Mouse (Mus musculus) heart, embryonic 10.5 days (tissue): Measurements from ENCODE around the gene Arfgap2. TPM values are rescaled to one million over a fixed set of nuclear protein-coding genes. Genes with fewer than 3 reads are reported as not detected.

Experiments used
- DNase-seq: peaks from one replicate; pipeline ENCODE4 v3.0.0-alpha.2; 2017; ENCODE audit warnings: low spot score
- H3K27ac ChIP-seq: fragments of 300-500 bp; sonication (generic); 2 replicates; pipeline ENCODE4 v1.5.1; 2016; ENCODE audit warnings: mild to moderate bottlenecking
- H3K27me3 ChIP-seq: fragments of 300-500 bp; sonication (generic); 2 replicates; pipeline ENCODE4 v1.6.1; 2016; ENCODE audit warnings: mild to moderate bottlenecking; ENCODE audit not compliant: poor library complexity, insufficient read depth, severe bottlenecking
- H3K36me3 ChIP-seq: fragments of 300-500 bp; sonication (generic); 2 replicates; pipeline ENCODE4 v1.6.1; 2016; ENCODE audit warnings: mild to moderate bottlenecking, moderate library complexity
- H3K4me1 ChIP-seq: fragments of 300-500 bp; sonication (generic); 2 replicates; pipeline ENCODE4 v1.6.1; 2016; ENCODE audit warnings: mild to moderate bottlenecking
- H3K4me3 ChIP-seq: fragments of 300-500 bp; sonication (generic); 2 replicates; pipeline ENCODE4 v1.5.1; 2016; ENCODE audit warnings: mild to moderate bottlenecking, moderate library complexity
- H3K9me3 ChIP-seq: fragments of 300-500 bp; sonication (generic); 2 replicates; pipeline ENCODE4 v1.6.1; 2016; ENCODE audit warnings: mild to moderate bottlenecking, moderate library complexity
- WGBS: fragments of 180-500 bp; shearing (Covaris S2); methylation state at CpG from one replicate; pipeline ENCODE4 v1.1.7; 2016; 5-methylcytosine and 5-hydroxymethylcytosine counted together
- polyA plus RNA-seq: library from polyadenylated mRNA; unstranded; fragments of >200 nt; fragmentation: Nextera tagmentation; extraction: Ambion mirVana; gene quantifications from 2 replicates; pipeline ENCODE4 v1.2.1, GENCODE M21; 2016

The Arfgap2 gene
- polyA plus RNA-seq, 1 experiment from 2014 or later, result 85.7 TPM

- Histone ChIP-seq H3K36me3 (peaks cover 81% of the 10 kb centered on the region), H3K27me3 (no peaks in the 10 kb centered on the region), H3K9me3 (no peaks in the 10 kb centered on the region), H3K27ac (no peak overlapping the region), H3K4me1 (peaks cover 3% of the 10 kb centered on the region; the same call in 1 of the 2 replicates), H3K4me3 (no peak overlapping the region)
- no peak for DNase-seq
- WGBS, result 96% methylated on average over 8 of the region's 8 CpGs
These were observed 4.9 kb downstream of the Arfgap2 start for GRCm38 (mm10) chr2:91269687-91270133.

GRCm38 (mm10) chr2:91278749-91279371, 14.1 kb downstream of the Arfgap2 start:
- H3K27me3 ChIP-seq, result no peaks in the 10 kb centered on the region
- DNase-seq, result no peak
- H3K27ac ChIP-seq, result no peak overlapping the region
- H3K9me3 ChIP-seq, result no peaks in the 10 kb centered on the region
- H3K36me3 ChIP-seq, result peaks cover 39% of the 10 kb centered on the region
- 32% methylated on average over 10 of the region's 10 CpGs for WGBS
- H3K4me1 ChIP-seq, result peaks cover 29% of the 10 kb centered on the region
- H3K4me3 ChIP-seq, result no peak overlapping the region

GRCm38 (mm10) chr2:91279372-91279755, 14.6 kb downstream of the Arfgap2 start:
- Histone ChIP-seq H3K4me1 (peaks cover 33% of the 10 kb centered on the region), H3K9me3 (no peaks in the 10 kb centered on the region), H3K4me3 (no peak overlapping the region), H3K27ac (no peak overlapping the region), H3K36me3 (peaks cover 34% of the 10 kb centered on the region), H3K27me3 (no peaks in the 10 kb centered on the region)
- DNase-seq, result no peak
- WGBS, result 81% methylated on average over 2 of the region's 2 CpGs

- no peaks in the 10 kb centered on the region for H3K9me3 ChIP-seq
These were observed 16.6 kb downstream of the Arfgap2 start for GRCm38 (mm10) chr2:91281366-91281765.

GRCm38 (mm10) chr2:91283972-91284371, 19.2 kb downstream of the Arfgap2 start:
- Histone ChIP-seq H3K9me3 (no peaks in the 10 kb centered on the region), H3K27ac (no peak overlapping the region), H3K36me3 (no peaks in the 10 kb centered on the region), H3K4me1 (peaks cover 42% of the 10 kb centered on the region), H3K27me3 (no peaks in the 10 kb centered on the region), H3K4me3 (no peak overlapping the region)
- DNase-seq, result no peak
- WGBS, result 67% methylated on average over 3 of the region's 3 CpGs

More at GRCm38 (mm10) chr2:91281366-91281765, 16.6 kb downstream of the Arfgap2 start:
- H3K27me3 ChIP-seq, result no peaks in the 10 kb centered on the region
- peaks cover 38% of the 10 kb centered on the region for H3K4me1 ChIP-seq
- 39% methylated on average over 5 of the region's 5 CpGs for WGBS
- no peak overlapping the region for H3K4me3 ChIP-seq
- no peak for DNase-seq
- no peak overlapping the region for H3K27ac ChIP-seq
- H3K36me3 ChIP-seq, result peaks cover 14% of the 10 kb centered on the region

- Histone ChIP-seq H3K27ac (no peak overlapping the region), H3K36me3 (no peaks in the 10 kb centered on the region), H3K27me3 (no peaks in the 10 kb centered on the region), H3K4me1 (peaks cover 40% of the 10 kb centered on the region), H3K9me3 (no peaks in the 10 kb centered on the region), H3K4me3 (no peak overlapping the region)
- DNase-seq, result no peak
- 56% methylated on average over 13 of the region's 13 CpGs for WGBS
These were observed 19.8 kb downstream of the Arfgap2 start for GRCm38 (mm10) chr2:91284375-91285199.

- DNase-seq, result no peak
- 14% methylated on average over 7 of the region's 7 CpGs for WGBS
- no peaks in the 10 kb centered on the region for H3K27me3 ChIP-seq
- H3K27ac ChIP-seq, result no peak overlapping the region
- no peak overlapping the region for H3K4me3 ChIP-seq
- peaks cover 40% of the 10 kb centered on the region for H3K4me1 ChIP-seq
- no peaks in the 10 kb centered on the region for H3K9me3 ChIP-seq
- H3K36me3 ChIP-seq, result no peaks in the 10 kb centered on the region
These were observed 21.2 kb downstream of the Arfgap2 start for GRCm38 (mm10) chr2:91285885-91286505.

GRCm38 (mm10) chr2:91287563-91287962, 22.8 kb downstream of the Arfgap2 start:
- no peak for DNase-seq
- Histone ChIP-seq H3K9me3 (no peaks in the 10 kb centered on the region), H3K36me3 (no peaks in the 10 kb centered on the region), H3K27ac (no peak overlapping the region), H3K4me3 (no peak overlapping the region), H3K27me3 (no peaks in the 10 kb centered on the region), H3K4me1 (peaks cover 27% of the 10 kb centered on the region)
- 36% methylated on average over 6 of the region's 6 CpGs for WGBS

GRCm38 (mm10) chr2:91291197-91292007, 26.6 kb downstream of the Arfgap2 start:
- H3K9me3 ChIP-seq, result no peaks in the 10 kb centered on the region
- no peaks in the 10 kb centered on the region for H3K36me3 ChIP-seq
- H3K27me3 ChIP-seq, result no peaks in the 10 kb centered on the region
- H3K4me1 ChIP-seq, result peaks cover 19% of the 10 kb centered on the region
- no peak overlapping the region for H3K27ac ChIP-seq
- no peak for DNase-seq
- H3K4me3 ChIP-seq, result no peak overlapping the region
- WGBS, result 76% methylated on average over 12 of the region's 12 CpGs

GRCm38 (mm10) chr2:91294226-91294625, 29.5 kb downstream of the Arfgap2 start:
- H3K27ac ChIP-seq, result no peak overlapping the region
- no peak overlapping the region for H3K4me3 ChIP-seq
- H3K4me1 ChIP-seq, result peaks cover 17% of the 10 kb centered on the region
- WGBS, result 85% methylated on average over 3 of the region's 3 CpGs
- no peak for DNase-seq
- no peaks in the 10 kb centered on the region for H3K36me3 ChIP-seq
- no peaks in the 10 kb centered on the region for H3K9me3 ChIP-seq
- no peaks in the 10 kb centered on the region for H3K27me3 ChIP-seq

- Histone ChIP-seq H3K27ac (no peak overlapping the region), H3K27me3 (no peaks in the 10 kb centered on the region), H3K9me3 (no peaks in the 10 kb centered on the region), H3K4me3 (no peak overlapping the region), H3K36me3 (no peaks in the 10 kb centered on the region), H3K4me1 (peaks cover 22% of the 10 kb centered on the region)
- 81% methylated on average over 5 of the region's 5 CpGs for WGBS
- no peak for DNase-seq
These were observed 31.1 kb downstream of the Arfgap2 start for GRCm38 (mm10) chr2:91295895-91296294.

- Histone ChIP-seq H3K4me1 (peaks cover 37% of the 10 kb centered on the region; the same call in 1 of the 2 replicates), H3K36me3 (no peaks in the 10 kb centered on the region), H3K4me3 (no peak overlapping the region), H3K9me3 (no peaks in the 10 kb centered on the region), H3K27ac (peak overlapping the region; percentile 17), H3K27me3 (no peaks in the 10 kb centered on the region)
- DNase-seq, result peak; percentile 83
- 38% methylated on average over 3 of the region's 3 CpGs for WGBS
These were observed 34.4 kb downstream of the Arfgap2 start for GRCm38 (mm10) chr2:91299156-91299555.
